Mouse (Mus musculus): ENCODE measurements around the gene Med9. TPM values are rescaled to one million over a fixed set of nuclear protein-coding genes. Genes with fewer than 3 reads are reported as not detected.

Med9 gene
- 62.8 and 76.8 TPM in 2 replicates for polyA plus RNA-seq (2012; ENCODE audit: insufficient read depth, low replicate concordance)

DNA sequence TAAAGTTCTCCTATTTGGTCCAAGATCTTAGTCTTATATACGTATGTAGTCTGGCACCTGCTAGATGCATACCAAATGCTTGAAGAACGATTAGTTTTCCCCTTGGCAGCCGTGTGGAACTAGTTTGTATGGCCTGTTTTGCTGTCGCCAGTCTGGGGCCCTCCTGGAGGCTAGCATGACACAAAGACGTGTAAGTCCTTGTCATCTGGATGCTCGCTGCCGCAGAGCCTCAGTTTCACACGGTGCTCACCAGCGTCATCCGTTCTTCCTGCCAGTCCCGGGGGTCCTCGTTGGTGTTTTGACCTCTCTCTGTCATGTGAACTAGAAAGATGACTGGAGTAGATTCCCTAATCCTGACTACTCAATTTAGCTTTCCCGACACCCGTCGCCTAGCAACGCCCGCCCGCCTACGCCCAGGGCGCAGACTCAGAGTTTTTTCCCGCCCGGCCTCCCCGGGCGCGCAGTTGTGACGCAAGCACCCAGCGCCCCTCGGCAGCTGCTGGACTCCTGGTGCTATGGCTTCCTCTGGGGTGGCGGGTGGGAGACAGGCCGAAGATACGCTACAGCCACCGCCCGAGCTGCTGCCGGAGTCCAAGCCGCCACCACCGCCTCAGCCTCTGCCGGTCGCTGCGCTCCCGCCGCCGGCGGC, at the start of gene Med9:
TSS of gene Med9 (plus strand) at position 455 of the 649 bp plus-strand sequence.
- Histone ChIP-seq H3K27me3 (replicated peaks) (no peaks in the 10 kb centered on the region), H3K4me1 (peaks cover 68% of the 10 kb centered on the region), H3K4me3 (replicated peaks) (peak within 1 kb of the TSS; percentile 96), H3K9me3 (no peaks in the 10 kb centered on the region), H3K36me3 (replicated peaks; ENCODE audit: low read length) (peaks cover 31% of the 10 kb centered on the region)
- TF ChIP-seq FLI1 (IDR thresholded peaks at IDR 0.05; ENCODE audit: low read length) (no peak), GATA1 (IDR thresholded peaks at IDR 0.05; ENCODE audit: borderline replicate concordance, low read length) (no peak)

DNA sequence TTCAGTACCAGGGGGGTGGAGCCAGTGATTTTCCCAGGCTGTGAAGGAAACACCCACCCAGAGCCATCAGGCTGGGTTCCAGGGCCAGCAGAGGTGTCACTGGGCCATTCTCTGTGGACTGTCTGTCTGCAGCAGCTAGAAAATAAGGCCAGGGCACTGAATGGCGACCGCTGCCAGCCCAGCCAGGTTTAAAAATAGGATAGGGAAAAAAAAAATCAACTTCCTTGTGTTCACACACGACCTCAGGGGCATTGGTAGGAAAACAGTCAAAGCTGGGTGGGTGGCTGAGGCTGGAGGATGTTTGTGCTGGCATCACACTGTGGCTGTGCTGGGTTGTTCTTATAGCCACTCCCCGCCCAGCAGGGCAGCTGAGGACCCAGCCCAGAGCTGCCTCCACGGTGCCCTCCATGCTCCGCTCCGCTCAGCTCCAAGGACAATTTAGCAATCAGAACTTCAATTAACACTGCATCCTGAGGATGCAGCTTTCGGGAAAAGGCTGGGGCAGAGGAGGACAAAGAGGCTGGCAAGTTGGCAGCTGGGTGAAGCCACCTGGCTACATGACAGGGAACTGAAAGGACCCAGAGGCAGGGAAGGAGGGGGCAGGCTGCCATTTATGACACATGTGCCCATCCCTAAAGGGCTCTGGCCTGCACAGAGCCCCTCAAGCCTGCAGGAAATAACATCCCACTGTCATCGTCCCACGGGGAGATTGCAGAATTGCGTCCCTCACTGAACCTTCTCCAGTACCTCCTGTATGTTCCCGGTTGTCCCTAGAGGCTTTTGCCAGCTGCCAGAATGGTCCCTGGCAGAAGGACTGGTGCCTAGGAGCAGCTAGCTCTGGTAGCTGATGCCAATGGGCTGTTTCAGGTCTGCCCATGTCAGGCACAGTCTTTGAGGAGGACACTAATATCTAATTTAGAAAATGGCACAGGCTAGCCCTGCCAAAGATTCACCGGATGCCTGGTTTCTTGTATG, 48.0 kb upstream of the Med9 start:
- peaks cover 81% of the 10 kb centered on the region for H3K4me1 ChIP-seq
- H3K9me3 ChIP-seq = no peaks in the 10 kb centered on the region
- no peak overlapping the region for H3K4me3 ChIP-seq (replicated peaks)
- no peaks in the 10 kb centered on the region for H3K36me3 ChIP-seq (replicated peaks; ENCODE audit: low read length)
- peaks cover 2% of the 10 kb centered on the region for H3K27me3 ChIP-seq (replicated peaks)
- TF ChIP-seq GATA1 (IDR thresholded peaks at IDR 0.05; ENCODE audit: borderline replicate concordance, low read length) (no peak), FLI1 (IDR thresholded peaks at IDR 0.05; ENCODE audit: low read length) (no peak)

DNA sequence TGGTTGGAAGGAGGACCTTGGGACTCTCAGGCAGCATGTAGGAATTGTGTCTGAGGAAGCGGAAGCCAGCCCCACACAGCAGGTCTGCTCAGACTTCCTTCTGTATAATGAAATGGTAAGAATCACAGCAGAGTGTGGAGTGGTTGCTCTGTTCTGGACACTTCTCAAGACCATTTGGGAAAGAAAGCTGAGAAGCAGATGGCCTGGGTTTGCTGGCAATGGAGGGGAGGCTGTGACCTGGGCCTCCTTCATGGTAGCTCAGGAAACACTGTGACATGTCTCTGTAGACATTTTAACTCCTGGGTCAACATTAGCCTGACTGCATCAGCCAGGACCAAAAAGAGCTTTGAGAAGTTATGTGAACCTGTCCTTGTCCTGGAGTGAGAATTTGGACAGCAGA, 47.0 kb upstream of the Med9 start:
- H3K4me3 ChIP-seq (replicated peaks) = no peak overlapping the region
- H3K27me3 ChIP-seq (replicated peaks) = peaks cover 2% of the 10 kb centered on the region
- no peaks in the 10 kb centered on the region for H3K9me3 ChIP-seq
- no peaks in the 10 kb centered on the region for H3K36me3 ChIP-seq (replicated peaks; ENCODE audit: low read length)
- peaks cover 81% of the 10 kb centered on the region for H3K4me1 ChIP-seq
- TF ChIP-seq GATA1 (IDR thresholded peaks at IDR 0.05; ENCODE audit: borderline replicate concordance, low read length) (no peak), FLI1 (IDR thresholded peaks at IDR 0.05; ENCODE audit: low read length) (no peak)

DNA sequence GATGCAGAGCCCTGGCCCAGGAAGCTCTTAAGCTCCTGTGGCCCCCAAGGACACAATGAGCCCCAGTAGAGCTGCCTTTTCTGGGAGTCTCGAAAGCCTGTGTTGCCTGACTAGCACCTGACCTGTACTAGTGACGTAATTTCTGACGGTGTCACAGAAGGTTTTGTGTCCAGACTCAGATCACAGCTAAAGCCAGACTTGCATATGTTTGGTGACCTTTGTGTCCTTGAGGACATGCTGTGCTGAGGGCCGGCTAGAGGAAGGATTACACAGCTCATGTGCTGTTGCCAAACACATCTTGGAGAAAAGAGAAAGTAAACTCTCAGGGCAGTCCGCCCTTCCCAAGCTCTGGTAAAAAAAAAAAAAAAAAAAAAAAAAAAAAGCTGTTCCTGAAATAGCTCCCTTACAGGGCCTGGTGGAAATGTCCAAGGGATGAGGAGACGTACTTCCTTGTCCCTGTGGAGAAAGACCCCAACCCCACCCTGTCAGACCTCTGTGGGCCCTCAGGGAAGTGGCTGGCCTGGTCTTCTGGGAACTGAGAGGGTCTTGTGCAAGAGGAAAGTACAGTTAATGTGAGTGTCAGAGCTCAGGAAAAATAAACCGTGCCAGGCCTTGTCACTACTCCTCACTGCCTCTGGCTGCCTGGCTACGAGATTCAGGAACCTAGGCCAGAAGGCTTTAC, 45.8 kb upstream of the Med9 start:
- Histone ChIP-seq H3K9me3 (no peaks in the 10 kb centered on the region), H3K36me3 (replicated peaks; ENCODE audit: low read length) (no peaks in the 10 kb centered on the region), H3K27me3 (replicated peaks) (peaks cover 2% of the 10 kb centered on the region), H3K4me3 (replicated peaks) (no peak overlapping the region), H3K4me1 (peaks cover 74% of the 10 kb centered on the region)
- TF ChIP-seq GATA1 (IDR thresholded peaks at IDR 0.05; ENCODE audit: borderline replicate concordance, low read length) (no peak), FLI1 (IDR thresholded peaks at IDR 0.05; ENCODE audit: low read length) (no peak)

DNA sequence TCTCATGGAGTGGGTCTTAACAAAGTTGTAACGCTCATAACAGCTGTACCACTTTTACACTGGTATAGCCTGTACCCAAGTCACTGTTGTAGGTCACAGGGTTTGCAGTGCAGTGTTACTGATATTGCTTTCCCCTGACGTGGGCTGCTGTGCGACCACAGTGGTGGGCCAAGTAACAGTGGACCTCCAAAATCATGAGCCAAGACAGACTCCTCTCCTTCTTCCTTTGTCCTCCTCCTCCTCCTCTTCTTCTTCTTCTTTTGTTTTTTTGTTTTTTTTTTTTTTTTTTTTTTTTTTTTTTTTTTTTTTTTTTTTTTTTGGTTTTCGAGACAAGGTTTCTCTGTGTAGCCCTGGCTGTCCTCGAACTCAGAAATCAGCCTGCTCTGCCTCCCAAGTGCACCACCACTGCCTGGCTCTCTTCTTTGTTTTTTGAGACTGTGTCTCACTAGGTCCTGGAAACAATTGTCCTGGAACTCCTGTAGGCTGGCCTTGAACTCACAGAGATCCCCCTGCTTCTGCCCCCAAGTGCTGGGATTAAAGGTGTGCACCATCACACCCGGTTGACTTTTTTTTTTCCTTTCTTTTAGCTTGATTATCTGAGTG, 41.4 kb upstream of the Med9 start:
- Histone ChIP-seq H3K4me1 (peaks cover 63% of the 10 kb centered on the region), H3K36me3 (replicated peaks; ENCODE audit: low read length) (peaks cover 3% of the 10 kb centered on the region), H3K27me3 (replicated peaks) (peaks cover 2% of the 10 kb centered on the region), H3K9me3 (peaks cover 4% of the 10 kb centered on the region), H3K4me3 (replicated peaks) (no peak overlapping the region)
- TF ChIP-seq FLI1 (IDR thresholded peaks at IDR 0.05; ENCODE audit: low read length) (no peak), GATA1 (IDR thresholded peaks at IDR 0.05; ENCODE audit: borderline replicate concordance, low read length) (no peak)

DNA sequence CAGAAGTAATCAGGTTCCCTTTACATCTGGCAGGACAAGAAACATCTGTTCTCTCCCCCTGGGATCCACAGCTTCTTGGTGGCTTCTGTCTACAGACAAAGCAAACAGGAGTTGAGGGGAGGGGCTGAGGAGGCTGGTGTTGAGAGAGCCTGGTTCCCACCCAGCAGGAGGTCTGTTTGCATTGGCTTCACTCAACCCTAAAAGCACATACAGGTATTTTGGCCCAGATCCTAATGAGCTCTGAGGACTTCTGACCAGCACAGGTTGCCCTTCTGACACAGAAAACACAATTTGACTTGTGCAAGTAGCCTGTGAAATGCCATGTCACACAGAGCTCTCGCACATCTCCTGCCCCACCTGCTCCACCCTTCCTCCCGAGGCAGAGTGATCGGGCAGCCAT, 39.6 kb upstream of the Med9 start:
- H3K4me1 ChIP-seq = peaks cover 65% of the 10 kb centered on the region
- peaks cover 2% of the 10 kb centered on the region for H3K27me3 ChIP-seq (replicated peaks)
- peaks cover 4% of the 10 kb centered on the region for H3K9me3 ChIP-seq
- no peak overlapping the region for H3K4me3 ChIP-seq (replicated peaks)
- H3K36me3 ChIP-seq (replicated peaks; ENCODE audit: low read length) = peaks cover 3% of the 10 kb centered on the region
- TF ChIP-seq GATA1 (IDR thresholded peaks at IDR 0.05; ENCODE audit: borderline replicate concordance, low read length) = no peak
- no peak for TF ChIP-seq FLI1 (IDR thresholded peaks at IDR 0.05; ENCODE audit: low read length)

DNA sequence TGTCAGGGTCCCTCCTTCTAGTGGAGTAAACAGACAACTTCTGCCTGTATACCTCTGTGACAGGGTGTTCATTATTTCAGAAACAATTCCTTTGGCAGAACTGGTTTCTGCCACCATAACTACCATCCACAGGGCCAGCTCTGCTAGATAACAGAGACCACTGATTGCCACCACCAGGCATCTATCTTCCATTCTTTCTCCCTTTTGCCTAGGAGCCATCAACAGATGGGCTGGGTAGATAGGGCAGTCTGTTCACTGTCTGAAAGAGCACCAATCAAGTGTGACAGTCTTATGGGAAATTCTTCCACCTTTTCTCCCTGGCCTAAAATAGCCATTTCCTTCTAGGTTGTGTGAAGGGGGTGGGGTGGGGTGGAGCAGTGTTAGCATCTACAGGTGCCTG, 37.4 kb upstream of the Med9 start:
- TF ChIP-seq GATA1 (IDR thresholded peaks at IDR 0.05; ENCODE audit: borderline replicate concordance, low read length) (no peak), FLI1 (IDR thresholded peaks at IDR 0.05; ENCODE audit: low read length) (no peak)

DNA sequence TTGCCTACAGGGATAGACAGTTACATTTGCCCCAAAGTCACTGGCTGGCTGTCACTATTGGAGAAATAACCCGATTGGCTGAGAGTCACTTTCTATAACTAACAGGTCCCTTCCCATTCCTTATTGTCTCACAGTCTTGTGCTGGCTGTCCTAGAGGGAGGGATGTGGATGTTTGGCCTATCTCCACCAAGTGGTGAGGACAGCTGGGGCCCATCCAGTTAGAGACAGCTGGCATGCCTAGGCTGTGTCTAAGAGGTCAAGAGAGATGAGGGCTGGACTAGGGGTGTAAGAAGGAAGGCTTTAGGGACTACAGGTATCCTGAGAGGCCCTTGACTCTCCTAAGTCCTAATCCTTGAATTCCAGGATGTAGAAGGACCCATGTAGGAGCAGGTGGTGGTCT, 36.5 kb upstream of the Med9 start:
- Histone ChIP-seq H3K36me3 (replicated peaks; ENCODE audit: low read length) (peaks cover 6% of the 10 kb centered on the region), H3K27me3 (replicated peaks) (no peaks in the 10 kb centered on the region), H3K9me3 (peaks cover 15% of the 10 kb centered on the region), H3K4me1 (peaks cover 52% of the 10 kb centered on the region), H3K4me3 (replicated peaks) (no peak overlapping the region)
- no peak for TF ChIP-seq FLI1 (IDR thresholded peaks at IDR 0.05; ENCODE audit: low read length)
- no peak for TF ChIP-seq GATA1 (IDR thresholded peaks at IDR 0.05; ENCODE audit: borderline replicate concordance, low read length)

More for the DNA sequence above, 37.4 kb upstream of the Med9 start:
- Histone ChIP-seq H3K4me1 (peaks cover 59% of the 10 kb centered on the region), H3K27me3 (replicated peaks) (no peaks in the 10 kb centered on the region), H3K36me3 (replicated peaks; ENCODE audit: low read length) (peaks cover 4% of the 10 kb centered on the region), H3K9me3 (peaks cover 12% of the 10 kb centered on the region), H3K4me3 (replicated peaks) (no peak overlapping the region)

DNA sequence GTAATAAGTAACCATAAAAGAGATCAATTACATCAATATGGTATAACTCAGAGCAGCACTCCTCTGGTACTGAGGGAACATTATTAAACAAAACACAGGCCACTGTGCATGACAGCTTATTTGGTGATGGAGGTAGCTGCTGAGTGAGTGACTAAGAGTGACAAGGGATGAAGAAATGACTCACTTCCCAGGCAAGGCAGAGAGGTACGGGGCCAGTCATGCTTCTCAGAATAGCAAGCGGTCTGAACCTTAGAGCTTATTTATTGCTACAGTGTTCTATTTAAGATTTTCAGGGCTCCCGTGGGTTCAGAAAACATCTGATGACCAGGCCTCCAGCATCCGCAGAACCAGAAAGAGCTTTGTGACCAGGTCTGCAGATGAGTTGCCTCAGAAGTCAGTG, 34.3 kb upstream of the Med9 start:
- Histone ChIP-seq H3K4me1 (peaks cover 58% of the 10 kb centered on the region), H3K27me3 (replicated peaks) (no peaks in the 10 kb centered on the region), H3K36me3 (replicated peaks; ENCODE audit: low read length) (peaks cover 6% of the 10 kb centered on the region), H3K9me3 (peaks cover 15% of the 10 kb centered on the region), H3K4me3 (replicated peaks) (peak overlapping the region; percentile 42)
- no peak for TF ChIP-seq FLI1 (IDR thresholded peaks at IDR 0.05; ENCODE audit: low read length)
- TF ChIP-seq GATA1 (IDR thresholded peaks at IDR 0.05; ENCODE audit: borderline replicate concordance, low read length) = no peak
